Mouse (Mus musculus) lung, adult 2 months (tissue): ENCODE data around the gene Ccser1.

Source experiments
- CTCF ChIP-seq: fragments of 200-500 bp; IDR thresholded peaks from 2 replicates; pipeline ENCODE4 v1.5.1; 2011; ENCODE audit warnings: mild to moderate bottlenecking, low read length, control low read depth; ENCODE audit not compliant: insufficient read depth
- POLR2A ChIP-seq: fragments of 200-500 bp; IDR thresholded peaks from 2 replicates; pipeline ENCODE4 v1.6.1; 2011; ENCODE audit warnings: low read depth, mild to moderate bottlenecking, control low read depth, low read length, borderline replicate concordance; ENCODE audit errors: extremely low read depth

- TF ChIP-seq CTCF (no peak), POLR2A (no peak)
These were observed 886.9 kb downstream of the Ccser1 start for GRCm38 (mm10) chr6:62067024-62067380.
